Mouse (Mus musculus): Measurements from ENCODE around the gene Tor1aip2. TPM values are rescaled to one million over a fixed set of nuclear protein-coding genes. Genes with fewer than 3 reads are reported as not detected.

Tor1aip2 gene
- 10.9 TPM for polyA plus RNA-seq (2015; fragmentation: Illumina TruSeq; extraction: RNeasy Lipid Tissue Mini Kit (QIAGEN cat#74804); ENCODE audit: insufficient read depth, low read depth, low replicate concordance)

DNA sequence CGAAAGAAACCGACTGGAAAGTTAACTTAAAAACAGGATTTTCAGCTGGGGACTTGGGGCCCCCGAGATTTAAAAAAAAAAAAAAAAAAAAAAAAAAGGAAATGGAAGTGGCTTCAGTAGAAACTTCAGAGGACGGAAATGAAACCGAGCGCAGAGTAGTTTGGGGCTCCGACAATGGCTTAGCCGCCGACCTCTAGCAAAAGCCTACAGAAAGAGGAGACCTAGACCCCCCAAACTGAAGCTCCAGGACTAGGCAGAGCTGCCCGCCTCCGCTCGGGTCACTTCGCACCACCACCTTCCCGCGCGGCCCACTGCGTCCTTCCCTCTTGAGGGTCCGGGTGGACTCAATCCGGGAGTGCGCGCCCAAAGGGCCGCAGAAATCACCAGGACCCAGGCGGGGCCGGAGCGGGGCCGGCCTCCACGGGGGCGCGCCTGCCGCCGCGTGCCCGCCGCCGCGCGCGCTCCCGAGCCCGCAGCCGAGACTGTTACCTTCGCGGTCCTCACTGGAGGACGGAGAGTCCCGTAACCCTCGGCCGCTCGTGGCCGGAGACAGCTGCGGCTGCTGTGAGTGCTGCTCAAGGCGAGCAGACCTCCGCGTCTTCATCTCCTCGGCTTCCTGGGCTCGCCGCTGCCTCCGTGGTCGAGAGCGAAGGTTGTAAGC lies at the start of gene Tor1aip2:
Gene Tor1aip2, plus strand, starts transcription at position 135 of the 661 bp plus-strand sequence.

GRCm38 (mm10) chr1:156035930-156036737 lies 931 bp downstream of the Tor1aip2 start, which contains the start of gene Tor1aip1:
TSS of gene Tor1aip1 (minus strand) at chr1:156036480.

Other genes starting within 250 kb of the Tor1aip2 start
- gene Qsox1, start 222.5 kb upstream of the Tor1aip2 start, polyA plus RNA-seq (2015; fragmentation: Illumina TruSeq; extraction: RNeasy Lipid Tissue Mini Kit (QIAGEN cat#74804); ENCODE audit: insufficient read depth, low read depth, low replicate concordance), result 47.6 TPM
- 4.6 TPM for gene Cep350, start 62.1 kb upstream of the Tor1aip2 start, polyA plus RNA-seq (2015; fragmentation: Illumina TruSeq; extraction: RNeasy Lipid Tissue Mini Kit (QIAGEN cat#74804); ENCODE audit: insufficient read depth, low read depth, low replicate concordance)
- 12.8 TPM for gene Tor1aip1, start 1.1 kb downstream of the Tor1aip2 start, polyA plus RNA-seq (2015; fragmentation: Illumina TruSeq; extraction: RNeasy Lipid Tissue Mini Kit (QIAGEN cat#74804); ENCODE audit: insufficient read depth, low read depth, low replicate concordance)
- 0.20 TPM for gene Fam163a, start 169.6 kb downstream of the Tor1aip2 start, polyA plus RNA-seq (2015; fragmentation: Illumina TruSeq; extraction: RNeasy Lipid Tissue Mini Kit (QIAGEN cat#74804); ENCODE audit: insufficient read depth, low read depth, low replicate concordance)